Mouse (Mus musculus): ENCODE measurements around the gene Ak2. TPM values are rescaled to one million over a fixed set of nuclear protein-coding genes. Genes with fewer than 3 reads are reported as not detected.

The Ak2 gene
- polyA plus RNA-seq, 1 experiment = 204 TPM

- H3K27ac ChIP-seq (ENCODE audit: insufficient read depth, low read length) = no peak overlapping the region
- no peaks in the 10 kb centered on the region for H3K4me1 ChIP-seq (ENCODE audit: control insufficient read depth, insufficient read depth, low read length)
- TF ChIP-seq EP300 (IDR thresholded peaks at IDR 0.05; ENCODE audit: insufficient read depth, low read depth, low read length) (no peak), POLR2A (IDR thresholded peaks at IDR 0.05; ENCODE audit: insufficient read depth, low read length) (no peak), CTCF (IDR thresholded peaks at IDR 0.05; ENCODE audit: low read depth, low read length) (no peak)
- no peak overlapping the region for H3K9ac ChIP-seq (ENCODE audit: low read depth, poor library complexity, severe bottlenecking)
- H3K36me3 ChIP-seq (ENCODE audit: control insufficient read depth, insufficient read depth, low read length, poor library complexity, severe bottlenecking) = no peaks in the 10 kb centered on the region
- H3K27me3 ChIP-seq (ENCODE audit: control insufficient read depth, insufficient read depth, low read length, poor library complexity, severe bottlenecking) = no peaks in the 10 kb centered on the region
- no peak overlapping the region for H3K4me3 ChIP-seq (ENCODE audit: low read depth, low read length)
- H3K9me3 ChIP-seq (replicated peaks; ENCODE audit: control insufficient read depth, insufficient read depth, low read length, poor library complexity, severe bottlenecking) = no peaks in the 10 kb centered on the region
Observed at GRCm38 (mm10) chr4:129019788-129020187, 28.0 kb downstream of the Ak2 start.

- Histone ChIP-seq H3K9me3 (replicated peaks; ENCODE audit: control insufficient read depth, insufficient read depth, low read length, poor library complexity, severe bottlenecking) (no peaks in the 10 kb centered on the region), H3K4me1 (ENCODE audit: control insufficient read depth, insufficient read depth, low read length) (no peaks in the 10 kb centered on the region), H3K36me3 (ENCODE audit: control insufficient read depth, insufficient read depth, low read length, poor library complexity, severe bottlenecking) (no peaks in the 10 kb centered on the region), H3K9ac (ENCODE audit: low read depth, poor library complexity, severe bottlenecking) (no peak overlapping the region), H3K4me3 (ENCODE audit: low read depth, low read length) (no peak overlapping the region), H3K27ac (ENCODE audit: insufficient read depth, low read length) (no peak overlapping the region), H3K27me3 (ENCODE audit: control insufficient read depth, insufficient read depth, low read length, poor library complexity, severe bottlenecking) (no peaks in the 10 kb centered on the region)
- TF ChIP-seq POLR2A (IDR thresholded peaks at IDR 0.05; ENCODE audit: insufficient read depth, low read length) (no peak), EP300 (IDR thresholded peaks at IDR 0.05; ENCODE audit: insufficient read depth, low read depth, low read length) (no peak), CTCF (IDR thresholded peaks at IDR 0.05; ENCODE audit: low read depth, low read length) (no peak)
Observed at GRCm38 (mm10) chr4:129020454-129020853, 28.7 kb downstream of the Ak2 start.

GRCm38 (mm10) chr4:129021426-129021825 is 29.7 kb downstream of the Ak2 start:
- Histone ChIP-seq H3K9ac (ENCODE audit: low read depth, poor library complexity, severe bottlenecking) (no peak overlapping the region), H3K36me3 (ENCODE audit: control insufficient read depth, insufficient read depth, low read length, poor library complexity, severe bottlenecking) (no peaks in the 10 kb centered on the region), H3K4me3 (ENCODE audit: low read depth, low read length) (no peak overlapping the region), H3K27ac (ENCODE audit: insufficient read depth, low read length) (no peak overlapping the region), H3K4me1 (ENCODE audit: control insufficient read depth, insufficient read depth, low read length) (no peaks in the 10 kb centered on the region), H3K27me3 (ENCODE audit: control insufficient read depth, insufficient read depth, low read length, poor library complexity, severe bottlenecking) (no peaks in the 10 kb centered on the region), H3K9me3 (replicated peaks; ENCODE audit: control insufficient read depth, insufficient read depth, low read length, poor library complexity, severe bottlenecking) (no peaks in the 10 kb centered on the region)
- no peak for TF ChIP-seq POLR2A (IDR thresholded peaks at IDR 0.05; ENCODE audit: insufficient read depth, low read length)
- no peak for TF ChIP-seq EP300 (IDR thresholded peaks at IDR 0.05; ENCODE audit: insufficient read depth, low read depth, low read length)
- TF ChIP-seq CTCF (IDR thresholded peaks at IDR 0.05; ENCODE audit: low read depth, low read length) = no peak

GRCm38 (mm10) chr4:129021886-129022285 is 30.1 kb downstream of the Ak2 start:
- H3K9ac ChIP-seq (ENCODE audit: low read depth, poor library complexity, severe bottlenecking) = no peak overlapping the region
- H3K9me3 ChIP-seq (replicated peaks; ENCODE audit: control insufficient read depth, insufficient read depth, low read length, poor library complexity, severe bottlenecking) = no peaks in the 10 kb centered on the region
- H3K27ac ChIP-seq (ENCODE audit: insufficient read depth, low read length) = no peak overlapping the region
- no peaks in the 10 kb centered on the region for H3K4me1 ChIP-seq (ENCODE audit: control insufficient read depth, insufficient read depth, low read length)
- H3K4me3 ChIP-seq (ENCODE audit: low read depth, low read length) = no peak overlapping the region
- H3K36me3 ChIP-seq (ENCODE audit: control insufficient read depth, insufficient read depth, low read length, poor library complexity, severe bottlenecking) = no peaks in the 10 kb centered on the region
- H3K27me3 ChIP-seq (ENCODE audit: control insufficient read depth, insufficient read depth, low read length, poor library complexity, severe bottlenecking) = no peaks in the 10 kb centered on the region
- no peak for TF ChIP-seq CTCF (IDR thresholded peaks at IDR 0.05; ENCODE audit: low read depth, low read length)
- TF ChIP-seq POLR2A (IDR thresholded peaks at IDR 0.05; ENCODE audit: insufficient read depth, low read length) = no peak
- no peak for TF ChIP-seq EP300 (IDR thresholded peaks at IDR 0.05; ENCODE audit: insufficient read depth, low read depth, low read length)

- Histone ChIP-seq H3K9ac (ENCODE audit: low read depth, poor library complexity, severe bottlenecking) (no peak overlapping the region), H3K4me3 (ENCODE audit: low read depth, low read length) (no peak overlapping the region), H3K4me1 (ENCODE audit: control insufficient read depth, insufficient read depth, low read length) (no peaks in the 10 kb centered on the region), H3K36me3 (ENCODE audit: control insufficient read depth, insufficient read depth, low read length, poor library complexity, severe bottlenecking) (no peaks in the 10 kb centered on the region), H3K27me3 (ENCODE audit: control insufficient read depth, insufficient read depth, low read length, poor library complexity, severe bottlenecking) (no peaks in the 10 kb centered on the region), H3K9me3 (replicated peaks; ENCODE audit: control insufficient read depth, insufficient read depth, low read length, poor library complexity, severe bottlenecking) (no peaks in the 10 kb centered on the region), H3K27ac (ENCODE audit: insufficient read depth, low read length) (no peak overlapping the region)
- no peak for TF ChIP-seq POLR2A (IDR thresholded peaks at IDR 0.05; ENCODE audit: insufficient read depth, low read length)
- TF ChIP-seq EP300 (IDR thresholded peaks at IDR 0.05; ENCODE audit: insufficient read depth, low read depth, low read length) = no peak
- TF ChIP-seq CTCF (IDR thresholded peaks at IDR 0.05; ENCODE audit: low read depth, low read length) = no peak
Observed at GRCm38 (mm10) chr4:129023884-129024283, 32.1 kb downstream of the Ak2 start.

GRCm38 (mm10) chr4:129024775-129025174 is 33.0 kb downstream of the Ak2 start:
- H3K27ac ChIP-seq (ENCODE audit: insufficient read depth, low read length) = no peak overlapping the region
- H3K4me1 ChIP-seq (ENCODE audit: control insufficient read depth, insufficient read depth, low read length) = no peaks in the 10 kb centered on the region
- no peak overlapping the region for H3K4me3 ChIP-seq (ENCODE audit: low read depth, low read length)
- no peak overlapping the region for H3K9ac ChIP-seq (ENCODE audit: low read depth, poor library complexity, severe bottlenecking)
- no peaks in the 10 kb centered on the region for H3K9me3 ChIP-seq (replicated peaks; ENCODE audit: control insufficient read depth, insufficient read depth, low read length, poor library complexity, severe bottlenecking)
- no peak for TF ChIP-seq CTCF (IDR thresholded peaks at IDR 0.05; ENCODE audit: low read depth, low read length)
- TF ChIP-seq POLR2A (IDR thresholded peaks at IDR 0.05; ENCODE audit: insufficient read depth, low read length) = no peak
- no peak for TF ChIP-seq EP300 (IDR thresholded peaks at IDR 0.05; ENCODE audit: insufficient read depth, low read depth, low read length)
- no peaks in the 10 kb centered on the region for H3K36me3 ChIP-seq (ENCODE audit: control insufficient read depth, insufficient read depth, low read length, poor library complexity, severe bottlenecking)
- H3K27me3 ChIP-seq (ENCODE audit: control insufficient read depth, insufficient read depth, low read length, poor library complexity, severe bottlenecking) = no peaks in the 10 kb centered on the region
